Mouse (Mus musculus): ENCODE measurements at regions not wholly inside any gene's neighbourhood (a gene's known extent, or its start where the extent isn't known, plus 50 kb on each side); places are given as distances from the start of the nearest gene placed in this dataset.

DNA sequence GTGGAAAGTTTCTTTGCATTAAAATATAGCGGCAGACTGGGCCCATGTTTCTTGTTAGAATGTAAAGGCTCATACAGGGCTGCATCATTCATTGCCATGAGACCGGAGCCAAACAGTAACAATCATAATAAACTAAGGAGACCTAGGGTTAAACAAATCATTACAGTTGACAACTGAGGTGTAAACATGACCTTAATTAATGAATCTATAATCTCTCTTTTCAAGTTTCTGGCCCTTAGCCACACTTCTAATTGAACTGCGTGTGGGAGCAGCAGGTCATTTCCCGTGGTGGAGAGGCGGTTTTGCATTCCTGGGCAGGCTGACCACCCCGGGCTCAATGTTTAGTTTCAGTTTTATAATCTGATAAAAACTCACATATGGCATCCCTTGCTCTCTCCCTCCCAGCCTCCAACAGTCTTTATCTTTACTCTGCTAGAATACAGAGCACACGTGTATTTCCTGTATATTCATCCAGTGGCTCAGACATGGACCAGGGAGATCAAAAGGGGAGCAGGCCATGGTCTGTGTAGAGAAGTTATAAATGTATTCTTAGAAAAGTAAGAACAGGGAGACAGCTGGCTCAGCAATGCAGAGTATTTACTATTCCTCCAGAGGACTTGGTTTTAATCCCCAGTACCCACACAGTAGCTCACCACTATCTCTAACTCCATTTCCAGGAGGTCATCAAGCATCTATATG lies 141.0 kb downstream of the Kcna5 start:
- TF ChIP-seq EP300 (optimal IDR thresholded peaks at IDR 0.05) (no peak), CTCF (IDR thresholded peaks at IDR 0.05; ENCODE audit: low read depth) (no peak)
